Mouse (Mus musculus) kidney, postnatal 10 days (tissue): ENCODE measurements around the gene Gm4871.
"Not testable (repeated sequence)": the region's sequence is repeated elsewhere in the genome, so short reads cannot be mapped to it uniquely, and the experiment has no call there.

ENCODE experiments used
- DNase-seq: peaks from one replicate; pipeline ENCODE4 v3.0.0; 2021; ENCODE audit warnings: mixed read lengths

Gm4871 gene

DNA sequence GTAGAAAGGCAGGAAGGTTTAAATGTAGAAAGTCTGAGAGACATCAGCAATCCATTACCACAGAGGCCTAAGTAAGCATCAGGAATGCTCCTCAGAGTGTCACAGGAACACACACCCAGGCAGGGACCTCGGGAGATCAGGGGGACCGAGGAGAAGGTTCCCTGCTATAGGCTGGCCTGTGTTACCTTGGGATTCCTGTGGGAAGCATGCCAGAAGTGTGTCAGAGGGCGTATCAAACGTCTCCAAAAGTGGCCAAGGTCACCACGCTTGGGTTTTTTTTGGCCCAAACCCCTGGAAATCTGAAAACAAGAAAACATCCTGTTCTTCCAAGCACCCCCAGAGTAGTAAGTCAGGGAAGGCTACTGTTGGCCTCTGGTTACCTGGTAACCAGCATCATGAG lies at the start of gene Gm4871:
Gene Gm4871 (minus strand): TSS at position 364 of the 400 bp plus-strand sequence.
- not testable (repeated sequence) for DNase-seq

DNA sequence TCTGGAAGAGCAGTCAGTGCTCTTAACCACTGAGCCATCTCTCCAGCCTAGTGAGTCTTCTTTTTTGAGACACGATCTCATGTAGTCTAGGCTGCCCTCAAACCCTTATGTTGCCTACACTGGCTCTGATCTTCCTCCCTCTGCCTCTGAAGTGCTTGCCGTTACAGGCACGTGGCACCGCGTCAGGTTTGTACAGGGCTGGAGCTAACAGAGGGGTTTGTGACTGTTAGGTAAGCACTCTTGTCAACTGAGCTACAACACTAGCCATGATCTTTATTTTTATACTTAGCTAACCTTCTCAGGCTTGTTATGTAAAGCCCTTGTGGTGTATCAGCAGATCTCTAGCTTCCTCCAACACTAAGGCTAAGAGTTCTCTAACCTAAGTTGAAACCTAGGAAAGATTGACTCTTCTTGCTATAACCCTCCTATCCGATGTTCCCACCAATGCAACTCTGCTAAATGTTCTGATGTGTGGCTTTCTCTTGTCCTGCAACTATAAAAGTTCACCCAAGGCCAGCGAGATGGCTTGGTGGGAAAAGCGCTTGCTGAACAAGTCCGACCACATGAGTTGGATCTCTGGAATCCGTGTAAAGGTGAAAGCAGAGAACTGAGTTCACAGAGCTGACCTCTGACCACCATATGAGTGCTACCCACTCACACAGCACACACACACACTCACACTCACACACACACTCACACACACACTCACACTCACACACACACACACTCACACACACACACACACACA lies 49.5 kb upstream of the Gm4871 start:
- no peak for DNase-seq

DNA sequence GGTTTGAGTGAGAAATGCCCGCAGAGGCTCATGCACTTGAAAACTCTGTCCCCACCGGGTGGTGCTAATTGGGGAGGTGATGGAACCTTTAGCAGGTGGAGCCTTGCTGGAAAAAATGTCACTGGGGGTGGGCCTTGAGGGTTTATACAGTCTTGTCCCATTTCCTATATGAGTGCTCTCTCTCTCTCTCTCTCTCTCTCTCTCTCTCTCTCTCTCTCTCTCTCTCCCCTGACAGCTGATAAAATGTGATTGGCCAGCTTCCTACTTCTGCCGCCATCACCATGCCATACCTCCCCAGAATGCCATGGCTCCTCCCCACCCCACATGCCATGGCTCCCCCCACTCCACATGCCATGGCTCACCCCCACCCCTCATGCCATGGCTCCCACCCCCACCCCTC lies 42.5 kb upstream of the Gm4871 start:
- no peak for DNase-seq

DNA sequence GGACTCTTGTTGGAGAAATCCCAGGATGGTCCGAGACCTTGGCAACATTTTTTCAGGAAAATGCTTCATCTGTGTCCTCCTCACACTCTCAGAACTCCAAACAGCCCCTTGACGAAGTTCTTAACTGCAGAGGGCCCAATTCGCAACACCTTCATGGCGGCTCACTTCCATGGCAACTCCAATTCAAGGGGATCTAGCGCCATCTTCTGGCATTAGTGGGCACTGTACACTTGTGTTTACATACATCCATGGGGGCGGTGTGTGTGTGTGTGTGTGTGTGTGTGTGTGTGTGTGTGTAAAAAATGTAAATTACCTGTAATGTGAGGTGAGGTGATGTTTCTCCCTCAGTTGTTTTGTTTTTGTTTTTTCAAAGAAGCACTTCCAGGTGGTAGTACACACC lies 38.8 kb upstream of the Gm4871 start:
- DNase-seq, result peak; percentile 15

DNA sequence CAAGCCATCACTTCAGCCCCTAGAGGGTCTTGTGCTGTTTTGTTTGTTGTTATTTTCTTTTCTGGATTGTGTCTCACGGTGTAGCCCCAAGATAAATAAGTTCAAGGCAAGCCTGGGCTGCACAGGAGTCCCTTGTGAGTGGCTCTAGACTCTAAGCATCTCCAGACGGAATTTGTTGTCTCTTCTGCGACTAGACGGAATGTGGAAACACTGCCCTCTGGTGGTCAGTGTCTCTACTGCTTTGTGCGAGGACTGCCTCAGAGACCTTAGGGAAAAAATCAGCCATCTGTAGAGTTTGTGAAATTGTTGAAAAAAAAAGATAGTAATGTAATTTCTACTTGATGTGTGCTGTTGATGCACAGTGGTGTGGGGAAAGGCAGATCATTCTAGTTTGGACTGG lies 37.2 kb upstream of the Gm4871 start:
- peak; percentile 87 for DNase-seq

DNA sequence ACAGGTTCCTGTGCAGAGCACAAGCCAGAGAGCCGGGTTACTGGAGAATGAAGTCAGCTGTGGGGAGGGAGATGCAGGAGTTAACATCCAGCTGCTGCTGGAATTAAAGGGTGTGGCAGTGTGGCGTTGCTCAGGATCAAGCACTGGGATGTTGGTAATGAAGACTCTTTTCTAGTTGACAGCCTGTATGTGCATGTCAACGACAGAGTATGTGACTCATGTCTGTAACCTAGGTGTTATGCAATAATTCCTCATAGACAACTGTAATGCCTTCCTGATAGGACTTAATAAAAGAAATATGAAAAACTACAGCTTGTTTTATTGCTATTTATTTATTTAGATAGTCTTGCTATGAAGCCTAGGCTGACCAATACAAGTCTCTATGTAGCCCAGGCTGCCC lies 36.3 kb upstream of the Gm4871 start:
- no peak for DNase-seq

DNA sequence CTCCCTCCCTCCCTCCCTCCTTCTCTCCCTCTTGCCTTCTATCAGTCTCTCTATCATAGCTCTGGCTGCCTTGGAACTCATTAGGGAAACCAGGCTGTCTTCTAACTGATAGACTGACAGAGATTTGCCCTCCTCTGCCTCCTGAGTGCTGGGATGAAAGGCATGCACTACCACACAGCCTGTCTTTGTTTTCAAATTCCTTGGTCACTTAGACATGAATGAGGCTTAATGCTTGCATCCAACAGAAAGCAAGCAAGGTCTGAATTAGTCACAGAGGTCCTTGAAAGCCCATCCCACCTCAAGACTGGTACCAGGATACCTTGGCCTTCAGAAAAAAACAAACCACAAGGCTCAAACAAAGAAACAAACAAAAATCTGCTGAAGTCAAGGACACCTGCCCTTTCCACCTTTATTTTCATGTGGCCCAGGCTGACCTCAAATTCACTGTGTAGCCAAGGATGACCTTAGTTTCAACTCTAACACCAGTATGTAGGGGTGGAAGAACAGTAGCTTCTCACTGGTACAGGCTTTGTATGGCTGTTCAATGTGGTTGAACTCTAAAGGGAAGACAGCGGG lies 32.3 kb upstream of the Gm4871 start:
- DNase-seq, result no peak

DNA sequence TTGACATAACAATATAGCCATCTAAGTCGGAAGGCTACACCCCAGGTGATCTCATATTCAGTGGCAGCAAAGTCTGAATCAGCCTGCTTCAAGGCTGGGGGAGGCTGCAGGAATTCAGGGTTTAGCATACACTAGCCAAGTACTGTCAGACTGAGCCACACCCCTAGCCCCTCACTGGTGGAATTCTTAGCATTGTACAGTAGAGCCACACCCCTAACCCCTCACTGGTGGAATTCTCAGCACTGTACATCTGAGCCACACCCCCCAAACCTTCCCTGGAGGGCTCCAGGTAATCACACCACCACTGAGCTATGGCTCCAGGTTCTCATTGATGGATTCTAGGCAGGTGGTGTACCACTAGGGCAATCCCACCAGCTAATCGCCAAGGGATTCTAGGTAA lies 27.0 kb upstream of the Gm4871 start:
- no peak for DNase-seq

DNA sequence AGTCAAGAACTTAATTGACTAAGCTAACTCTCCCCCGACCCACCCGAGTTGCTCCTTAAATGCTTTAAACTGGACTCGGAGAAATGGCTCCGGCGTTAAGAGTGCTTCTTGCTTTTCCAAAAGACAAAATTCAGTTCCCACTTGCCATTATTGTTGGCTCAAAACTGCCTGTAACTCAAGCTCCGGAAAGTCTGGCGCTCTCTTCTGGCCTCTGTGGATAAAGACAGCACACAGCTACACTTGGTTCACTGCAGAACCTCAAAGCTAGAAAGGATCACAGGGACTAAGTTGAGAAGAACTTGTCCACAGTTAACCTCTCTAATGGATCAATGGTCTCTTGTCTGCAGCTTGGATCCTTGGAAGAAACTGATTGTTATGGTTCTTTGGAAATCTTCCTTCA lies 26.2 kb upstream of the Gm4871 start:
- DNase-seq, result no peak

DNA sequence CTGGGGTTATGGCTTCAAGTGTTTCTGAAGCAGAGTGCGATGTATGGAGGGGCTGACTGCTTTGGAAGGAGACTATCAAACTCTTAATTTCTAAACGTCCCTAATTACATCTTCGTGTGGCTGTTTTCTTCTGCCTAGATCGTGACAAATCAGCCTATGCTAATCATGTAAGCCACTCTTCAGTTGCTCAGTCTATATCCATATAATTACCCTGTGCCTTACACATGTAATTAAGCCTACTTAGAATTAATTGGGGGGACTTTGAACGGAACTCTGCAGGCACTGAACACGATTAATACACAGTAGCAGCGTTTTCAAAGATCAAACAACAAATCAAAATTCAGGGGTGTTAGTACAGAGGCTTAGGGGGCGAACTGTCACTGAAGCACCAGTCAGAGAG lies 25.4 kb upstream of the Gm4871 start:
- DNase-seq, result no peak

DNA sequence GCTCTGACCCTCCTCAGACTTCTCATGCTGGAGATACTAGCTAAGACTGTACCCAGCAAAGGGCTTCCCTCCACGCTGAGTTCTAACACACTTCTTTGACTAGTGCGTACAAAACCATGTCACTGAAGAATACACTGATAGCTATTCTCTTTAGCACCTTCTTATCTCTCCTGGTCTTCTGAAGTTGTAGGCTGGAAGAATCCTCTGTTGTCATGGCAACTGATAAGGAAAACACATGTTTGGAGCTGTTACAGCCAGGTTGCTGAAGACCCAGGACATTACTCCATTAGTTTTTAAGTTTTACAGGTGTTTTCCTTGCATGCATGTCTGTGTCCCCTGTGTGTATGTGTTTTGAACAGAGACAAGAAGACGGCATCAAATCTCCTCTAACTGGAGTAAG lies 21.6 kb upstream of the Gm4871 start:
- DNase-seq, result not testable (repeated sequence)

DNA sequence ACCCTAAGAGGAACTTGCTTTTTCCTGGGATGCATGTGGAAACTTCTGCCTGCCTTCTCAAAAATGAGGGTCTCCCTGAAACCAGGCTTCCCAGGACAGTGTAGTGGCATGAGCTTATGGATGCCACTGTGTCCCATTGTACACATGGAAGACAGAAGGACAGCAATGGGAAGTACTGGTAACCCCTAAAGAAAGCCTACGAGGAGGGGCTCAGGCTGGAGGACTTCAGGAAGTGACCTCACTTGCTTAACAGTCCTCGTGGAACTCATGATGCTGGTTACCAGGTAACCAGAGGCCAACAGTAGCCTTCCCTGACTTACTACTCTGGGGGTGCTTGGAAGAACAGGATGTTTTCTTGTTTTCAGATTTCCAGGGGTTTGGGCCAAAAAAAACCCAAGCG lies 10.1 kb upstream of the Gm4871 start, which contains the start of gene 1700018F24Rik:
Gene 1700018F24Rik (plus strand): TSS at position 301 of the 400 bp plus-strand sequence.
- not testable (repeated sequence) for DNase-seq

DNA sequence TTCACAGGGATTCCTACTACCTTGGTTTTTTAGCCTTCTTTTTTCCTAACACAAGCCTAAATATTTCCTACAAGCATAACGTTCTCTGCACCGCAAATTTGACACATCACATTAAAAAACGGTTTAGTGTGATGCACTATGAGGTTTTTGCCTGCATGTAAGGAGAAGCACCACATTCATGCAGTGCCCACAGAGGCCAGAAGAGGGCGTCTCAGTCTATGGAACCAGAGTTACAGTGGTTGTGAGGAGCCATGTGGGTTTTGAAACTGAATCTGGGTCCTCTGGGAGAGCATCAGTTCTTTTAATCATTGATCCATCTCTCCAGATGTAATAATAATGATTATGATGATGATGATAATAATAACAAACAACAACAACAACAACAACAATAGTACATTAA lies 9.1 kb upstream of the Gm4871 start:
- peak; percentile 21 for DNase-seq

DNA sequence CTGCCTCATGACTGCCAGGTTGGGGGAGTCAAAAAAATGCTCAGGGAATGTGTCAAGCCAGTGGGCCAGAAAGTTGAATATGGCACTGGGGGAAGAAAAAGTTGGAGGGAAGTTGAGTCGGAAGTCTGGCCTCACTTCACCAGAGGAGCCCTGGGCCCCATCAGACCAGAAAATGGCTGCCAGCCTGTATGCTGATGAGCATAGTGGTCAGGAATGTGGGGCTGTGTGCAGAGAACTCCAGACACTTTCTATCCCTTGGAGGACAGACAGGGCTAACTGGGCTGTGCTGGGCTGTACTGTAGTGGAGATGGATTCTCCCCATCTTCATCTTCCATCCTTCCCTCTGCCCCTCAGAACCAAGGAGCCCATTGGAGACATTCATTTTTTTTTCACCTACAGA lies 2.1 kb downstream of the Gm4871 start:
- not testable (repeated sequence) for DNase-seq

DNA sequence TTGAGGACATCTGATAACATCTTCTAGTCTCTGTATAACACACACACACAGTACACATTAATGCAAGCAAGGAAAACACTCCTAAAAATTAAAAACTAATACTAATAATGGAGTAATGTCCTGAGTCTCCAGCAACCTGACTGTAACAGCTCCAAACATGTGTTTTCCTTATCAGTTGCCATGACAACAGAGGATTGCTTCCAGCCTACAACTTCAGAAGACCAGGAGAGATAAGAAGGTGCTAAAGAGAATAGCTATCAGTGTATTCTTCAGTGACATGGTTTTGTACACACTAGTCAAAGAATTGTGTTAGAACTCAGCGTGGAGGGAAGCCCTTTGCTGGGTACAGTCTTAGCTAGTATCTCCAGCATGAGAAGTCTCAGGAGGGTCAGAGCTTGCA lies 11.8 kb downstream of the Gm4871 start:
- DNase-seq, result not testable (repeated sequence)

DNA sequence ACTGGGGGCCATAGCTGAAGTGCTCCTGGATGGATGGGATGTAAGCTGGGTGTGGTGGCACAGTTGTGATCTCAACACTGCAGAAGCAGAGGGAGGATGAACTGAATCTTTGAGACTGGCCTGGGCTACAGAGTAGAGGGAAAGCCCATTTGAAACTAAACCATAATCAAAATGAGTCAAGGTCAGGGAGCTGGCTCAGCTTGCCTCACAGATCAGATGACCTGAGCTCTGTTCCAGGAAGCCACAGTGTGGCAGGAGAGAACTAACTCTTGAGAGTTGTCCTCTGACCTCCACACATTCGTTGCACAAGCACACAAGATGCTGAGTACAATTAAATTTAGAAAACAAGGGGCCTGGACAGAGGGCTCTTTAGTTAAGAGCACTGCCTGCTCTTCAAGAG lies 12.3 kb downstream of the Gm4871 start:
- not testable (repeated sequence) for DNase-seq

DNA sequence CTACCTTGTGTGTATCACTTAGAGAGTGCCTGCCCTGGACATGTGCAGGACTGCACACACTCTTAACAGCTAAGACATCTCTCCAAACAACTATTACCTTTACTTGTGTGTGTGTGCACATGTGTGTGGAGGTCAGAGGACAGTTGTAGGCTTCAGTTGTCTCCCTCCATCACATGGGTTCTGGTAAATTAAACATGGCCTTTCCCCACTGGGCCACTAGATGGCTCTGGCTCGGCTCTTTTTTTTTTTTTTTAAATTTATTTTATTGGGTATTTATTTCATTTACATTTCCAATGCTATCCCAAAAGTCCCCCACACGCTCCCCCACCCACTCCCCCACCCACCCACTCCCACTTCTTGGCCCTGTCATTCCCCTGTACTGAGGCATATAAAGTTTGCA lies 15.8 kb downstream of the Gm4871 start:
- DNase-seq, result not testable (repeated sequence)

DNA sequence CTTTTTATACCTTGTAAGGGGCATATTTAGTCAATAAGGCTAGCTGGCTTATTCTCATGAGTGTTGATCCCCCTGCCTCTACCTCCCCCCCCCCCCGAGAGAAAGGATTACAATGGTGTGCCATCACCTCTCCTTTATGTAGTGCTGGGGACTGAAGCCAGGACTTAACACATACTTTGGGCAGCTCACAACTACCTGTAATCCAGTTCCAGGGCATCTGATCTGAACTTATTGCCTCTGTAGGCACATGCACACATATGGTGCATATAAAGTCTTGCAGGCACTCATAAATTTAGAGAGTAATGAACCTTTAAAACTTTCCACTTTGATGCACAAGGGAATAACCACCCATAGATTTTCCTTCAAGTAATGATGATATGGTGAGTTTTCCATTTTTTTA lies 18.3 kb downstream of the Gm4871 start:
- DNase-seq, result no peak

DNA sequence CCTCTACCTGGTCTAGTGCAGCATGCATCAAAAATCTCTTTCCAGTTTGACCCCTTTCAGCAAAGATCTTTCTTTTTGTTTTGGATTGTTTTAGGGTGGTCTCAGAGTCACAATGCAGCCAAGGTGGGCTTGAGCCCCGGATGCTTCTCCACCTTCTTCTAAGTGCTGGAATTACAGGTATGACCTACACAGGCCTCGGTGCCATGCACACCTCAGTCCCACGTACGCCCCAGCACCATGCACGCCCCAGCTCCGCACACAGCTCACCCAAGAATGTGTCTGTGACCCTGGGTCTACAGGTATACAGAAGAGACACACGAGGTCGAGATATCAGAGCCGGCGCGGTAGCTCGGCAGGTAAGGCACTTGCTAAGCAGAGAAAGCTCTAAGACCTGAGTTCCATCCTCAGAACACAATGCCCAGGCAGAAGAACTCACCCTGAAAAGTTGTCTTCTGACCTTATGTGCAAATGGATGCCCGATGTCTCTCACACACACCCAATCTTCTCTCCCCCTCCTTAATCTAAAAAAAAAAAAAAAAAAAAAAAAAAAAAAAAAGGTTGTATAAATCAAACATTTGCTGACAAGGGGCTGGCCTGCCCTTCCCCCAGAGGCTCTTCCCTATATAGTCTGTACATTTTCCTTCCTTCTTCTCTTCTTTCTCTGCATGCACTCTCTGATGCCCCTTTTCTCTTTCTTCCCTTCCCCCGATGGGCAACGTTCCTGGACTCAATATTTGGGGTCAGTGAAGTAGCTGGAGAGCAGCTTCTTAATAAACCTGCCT lies 23.5 kb downstream of the Gm4871 start:
- DNase-seq, result no peak

DNA sequence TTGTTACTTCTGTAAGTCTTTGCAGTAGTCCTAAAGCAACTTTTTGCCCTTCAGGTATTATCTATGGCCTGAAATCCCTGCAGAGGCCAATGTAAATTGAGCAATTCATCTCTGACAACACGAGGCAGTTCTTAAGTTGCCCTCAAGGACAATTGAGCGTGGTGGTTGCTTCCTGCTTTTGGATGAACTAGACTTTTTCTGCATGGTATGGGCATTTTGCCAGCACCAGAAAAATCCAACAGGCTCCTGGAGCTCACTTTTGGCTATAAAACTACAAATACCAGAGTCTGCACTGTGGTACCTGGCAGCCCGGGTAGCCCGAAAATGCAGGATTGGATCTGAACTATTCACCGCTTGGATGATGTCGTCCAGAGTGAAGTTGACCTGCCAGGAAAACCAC lies 27.0 kb downstream of the Gm4871 start:
- no peak for DNase-seq

DNA sequence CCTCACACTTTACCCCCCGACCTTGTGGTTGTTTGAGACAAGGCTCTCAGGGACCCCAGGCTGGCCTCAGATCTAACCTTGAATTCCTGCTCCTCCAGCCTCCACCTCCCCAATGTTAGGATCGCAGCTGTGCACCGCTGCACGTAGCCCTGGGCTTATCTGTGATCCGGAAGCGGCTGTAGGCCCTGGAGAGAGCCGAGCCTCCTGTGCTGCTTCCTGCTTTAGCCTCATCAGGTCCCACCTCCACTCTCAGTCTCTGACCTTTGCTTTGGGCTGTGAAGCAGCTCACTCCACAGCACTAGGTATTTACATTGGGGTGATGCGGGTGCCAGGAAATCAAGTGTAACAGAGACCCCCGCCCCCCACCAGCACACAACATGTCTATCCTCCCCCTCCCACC lies 28.1 kb downstream of the Gm4871 start:
- no peak for DNase-seq

DNA sequence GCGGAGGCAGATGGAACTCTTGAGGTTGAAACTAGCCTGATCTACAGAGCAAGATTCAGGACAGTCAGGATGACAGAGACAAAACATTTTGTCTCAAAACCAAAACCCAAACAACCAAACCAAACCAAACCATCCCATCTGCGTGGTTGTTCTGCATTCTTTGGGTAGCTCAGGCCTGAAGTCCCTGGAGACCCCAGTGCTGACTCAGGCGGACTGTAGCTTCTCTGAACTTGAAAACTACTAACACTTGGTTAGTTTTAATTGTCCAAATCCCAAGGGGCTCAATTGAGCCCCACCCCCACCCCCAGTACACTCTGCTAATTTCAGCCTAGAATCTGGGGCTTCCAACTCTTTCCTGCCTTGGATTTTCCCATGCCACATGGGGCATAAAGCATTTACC lies 29.2 kb downstream of the Gm4871 start:
- DNase-seq, result no peak

DNA sequence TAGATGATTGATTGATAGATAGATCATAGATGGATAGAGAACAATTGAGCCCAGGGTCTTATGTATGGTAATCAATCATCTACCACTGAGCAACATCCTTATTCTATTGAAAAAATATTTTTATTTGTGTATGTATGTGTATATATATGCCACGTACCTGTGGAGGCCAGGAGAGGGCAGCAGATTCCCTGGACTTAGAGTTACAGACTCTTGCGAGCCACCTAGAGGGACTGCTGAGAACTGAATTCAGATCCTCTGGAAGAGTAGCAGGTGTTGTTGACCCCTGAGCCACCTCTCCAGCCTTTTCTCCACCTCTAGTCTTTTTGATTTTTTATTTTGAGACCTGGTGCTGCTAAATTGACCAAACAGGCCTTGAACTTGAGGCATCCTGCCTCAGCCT lies 34.1 kb downstream of the Gm4871 start:
- no peak for DNase-seq

DNA sequence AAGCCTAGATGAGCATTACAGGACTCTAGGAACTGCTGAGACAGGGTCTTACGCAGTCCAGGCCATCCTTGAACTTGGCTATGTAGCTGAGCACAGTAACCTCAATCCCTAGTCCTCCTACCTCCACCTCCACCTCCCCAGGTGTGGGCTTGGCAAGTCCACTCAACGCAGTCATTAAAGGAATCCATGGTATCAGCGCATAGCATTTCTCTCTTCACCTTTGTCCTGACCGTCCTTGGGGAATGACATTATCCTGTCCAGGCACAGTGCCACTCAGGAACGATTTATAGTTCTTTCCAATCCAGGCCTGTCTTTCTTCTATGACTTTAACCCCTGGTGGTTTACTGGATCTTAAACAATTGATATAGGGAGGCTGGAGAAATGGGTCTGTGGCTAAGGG lies 42.1 kb downstream of the Gm4871 start:
- no peak for DNase-seq
